Mouse (Mus musculus) T-cell, adult 2 months (primary cell): Measurements from ENCODE around the gene Serbp1.
"Not testable (repeated sequence)": the region's sequence is repeated elsewhere in the genome, so short reads cannot be mapped to it uniquely, and the experiment has no call there.

ENCODE experiments used
- DNase-seq: peaks from one replicate; pipeline ENCODE4 v3.0.0; 2022; ENCODE audit warnings: low spot score

Serbp1 gene

GRCm38 (mm10) chr6:67237977-67238376, at the start of gene Serbp1:
Gene Serbp1, plus strand, starts transcription at chr6:67238176.
- DNase-seq: no peak

- no peak for DNase-seq
These were observed 44.4 kb upstream of the Serbp1 start for GRCm38 (mm10) chr6:67193591-67193990.

GRCm38 (mm10) chr6:67194606-67195005, 43.4 kb upstream of the Serbp1 start:
- no peak for DNase-seq

GRCm38 (mm10) chr6:67195148-67195611, 42.8 kb upstream of the Serbp1 start:
- no peak for DNase-seq

- DNase-seq: no peak
These were observed 41.2 kb upstream of the Serbp1 start for GRCm38 (mm10) chr6:67196821-67197220.

GRCm38 (mm10) chr6:67198085-67198484, 39.9 kb upstream of the Serbp1 start:
- DNase-seq: no peak

GRCm38 (mm10) chr6:67200715-67201322, 37.2 kb upstream of the Serbp1 start:
- no peak for DNase-seq

GRCm38 (mm10) chr6:67205081-67206037, 32.6 kb upstream of the Serbp1 start:
- no peak for DNase-seq

GRCm38 (mm10) chr6:67212362-67212761, 25.6 kb upstream of the Serbp1 start:
- DNase-seq: no peak

GRCm38 (mm10) chr6:67213429-67214098, 24.4 kb upstream of the Serbp1 start:
- DNase-seq: no peak

GRCm38 (mm10) chr6:67217402-67217801, 20.6 kb upstream of the Serbp1 start:
- DNase-seq: no peak

GRCm38 (mm10) chr6:67217846-67218245, 20.1 kb upstream of the Serbp1 start:
- DNase-seq: no peak

GRCm38 (mm10) chr6:67218566-67218965, 19.4 kb upstream of the Serbp1 start:
- no peak for DNase-seq

- DNase-seq: not testable (repeated sequence)
These were observed 18.0 kb upstream of the Serbp1 start for GRCm38 (mm10) chr6:67219931-67220330.

GRCm38 (mm10) chr6:67220731-67221130, 17.2 kb upstream of the Serbp1 start:
- DNase-seq: no peak

GRCm38 (mm10) chr6:67223082-67223481, 14.9 kb upstream of the Serbp1 start:
- DNase-seq: no peak

- DNase-seq: no peak
These were observed 14.5 kb upstream of the Serbp1 start for GRCm38 (mm10) chr6:67223499-67223898.

- DNase-seq: no peak
These were observed 11.7 kb upstream of the Serbp1 start for GRCm38 (mm10) chr6:67226286-67226685.

GRCm38 (mm10) chr6:67228459-67229107, 9.4 kb upstream of the Serbp1 start:
- no peak for DNase-seq

- no peak for DNase-seq
These were observed 8.5 kb upstream of the Serbp1 start for GRCm38 (mm10) chr6:67229521-67229920.

GRCm38 (mm10) chr6:67229922-67230518, 8.0 kb upstream of the Serbp1 start:
- no peak for DNase-seq

GRCm38 (mm10) chr6:67230950-67231349, 7.0 kb upstream of the Serbp1 start:
- no peak for DNase-seq
